Mouse (Mus musculus) kidney, adult 2 months (tissue): ENCODE results near the gene Cox5b. TPM values are rescaled to one million over a fixed set of nuclear protein-coding genes. Genes with fewer than 3 reads are reported as not detected.

Experiments used
- DNase-seq: peaks from one replicate; pipeline ENCODE4 v3.0.0; 2021
- H3K27ac ChIP-seq: fragments of 200-500 bp; 2 replicates; pipeline ENCODE4 v1.5.1; 2012; ENCODE audit warnings: low read depth, low read length, control low read depth, inconsistent platforms; ENCODE audit not compliant: insufficient read depth
- H3K27me3 ChIP-seq: fragments of 200-500 bp; replicated peaks from 2 replicates; pipeline ENCODE4 v1.6.1; 2012; ENCODE audit warnings: mild to moderate bottlenecking, moderate library complexity, low read length, inconsistent platforms; ENCODE audit not compliant: control insufficient read depth, insufficient read depth
- H3K36me3 ChIP-seq: fragments of 200-500 bp; 2 replicates; pipeline ENCODE4 v1.6.1; 2012; ENCODE audit warnings: mild to moderate bottlenecking, moderate library complexity, low read length, inconsistent platforms; ENCODE audit not compliant: control insufficient read depth, insufficient read depth
- H3K4me1 ChIP-seq: fragments of 200-500 bp; 2 replicates; pipeline ENCODE4 v1.6.1; 2011; ENCODE audit warnings: low read length; ENCODE audit not compliant: control insufficient read depth, insufficient read depth
- H3K4me3 ChIP-seq: fragments of 200-500 bp; 2 replicates; pipeline ENCODE4 v1.5.1; 2011; ENCODE audit warnings: mild to moderate bottlenecking, low read depth, low read length, control low read depth; ENCODE audit not compliant: insufficient read depth
- CTCF ChIP-seq: fragments of 200-500 bp; conservative IDR thresholded peaks from 2 replicates; pipeline ENCODE4 v1.5.1; 2011; ENCODE audit warnings: low read depth, mild to moderate bottlenecking, control low read depth, low read length, moderate library complexity, mixed read lengths; ENCODE audit not compliant: insufficient read depth, insufficient read length
- POLR2A ChIP-seq: fragments of 200-500 bp; IDR thresholded peaks from one replicate; pipeline ENCODE4 v1.6.1; 2011; ENCODE audit warnings: low read depth, low read length, control low read depth
- WGBS: fragments of 180-500 bp; shearing (Covaris S2); methylation state at CpG from one replicate; pipeline ENCODE4 v1.1.7; 2018; 5-methylcytosine and 5-hydroxymethylcytosine counted together
- polyA plus RNA-seq: library from polyadenylated mRNA; depleted of rRNA; stranded (reverse); fragments of >200 nt; gene quantifications from 2 replicates; pipeline ENCODE4 v1.2.3, GENCODE M21; 2012; rRNA removed

Cox5b gene
- polyA plus RNA-seq: 1,291 and 1,565 TPM in 2 replicates

- Histone ChIP-seq H3K4me3 (peak within 1 kb of the TSS; percentile 88), H3K27me3 (no peaks in the 10 kb centered on the region), H3K36me3 (no peaks in the 10 kb centered on the region), H3K27ac (peak within 1 kb of the TSS; percentile 92), H3K4me1 (peaks cover 3% of the 10 kb centered on the region; the same call in 1 of the 2 replicates)
- DNase-seq: peak; percentile 99
- TF ChIP-seq POLR2A: peak; percentile 59
- no peak for TF ChIP-seq CTCF
- under 1% methylated on average over 68 of the region's 68 CpGs for WGBS
These were observed at the start of gene Cox5b for GRCm38 (mm10) chr1:36691271-36692155. Gene Cox5b (plus strand): TSS chr1:36691449.

- Histone ChIP-seq H3K36me3 (no peaks in the 10 kb centered on the region), H3K27ac (no peak overlapping the region), H3K4me3 (no peak overlapping the region), H3K4me1 (no peaks in the 10 kb centered on the region), H3K27me3 (no peaks in the 10 kb centered on the region)
- WGBS: 72% methylated on average over 7 of the region's 7 CpGs
- no peak for TF ChIP-seq CTCF
- TF ChIP-seq POLR2A: no peak
- DNase-seq: no peak
These were observed 47.2 kb upstream of the Cox5b start for GRCm38 (mm10) chr1:36643957-36644614.

GRCm38 (mm10) chr1:36644615-36645007 is 46.6 kb upstream of the Cox5b start:
- WGBS: 86% methylated on average over 9 of the region's 9 CpGs
- Histone ChIP-seq H3K4me3 (no peak overlapping the region), H3K27ac (no peak overlapping the region), H3K36me3 (no peaks in the 10 kb centered on the region), H3K27me3 (no peaks in the 10 kb centered on the region), H3K4me1 (no peaks in the 10 kb centered on the region)
- no peak for DNase-seq
- TF ChIP-seq POLR2A (no peak), CTCF (no peak)

GRCm38 (mm10) chr1:36646285-36646684 is 45.0 kb upstream of the Cox5b start:
- Histone ChIP-seq H3K4me1 (no peaks in the 10 kb centered on the region), H3K27ac (no peak overlapping the region), H3K36me3 (no peaks in the 10 kb centered on the region), H3K4me3 (no peak overlapping the region), H3K27me3 (no peaks in the 10 kb centered on the region)
- 85% methylated on average over 3 of the region's 3 CpGs for WGBS
- no peak for TF ChIP-seq POLR2A
- TF ChIP-seq CTCF: no peak
- DNase-seq: no peak

GRCm38 (mm10) chr1:36647631-36648030 is 43.6 kb upstream of the Cox5b start:
- Histone ChIP-seq H3K4me3 (no peak overlapping the region), H3K4me1 (no peaks in the 10 kb centered on the region), H3K27me3 (no peaks in the 10 kb centered on the region), H3K27ac (no peak overlapping the region), H3K36me3 (no peaks in the 10 kb centered on the region)
- WGBS: 36% methylated on average over 5 of the region's 5 CpGs
- no peak for TF ChIP-seq CTCF
- no peak for TF ChIP-seq POLR2A
- no peak for DNase-seq

- 90% methylated on average over 5 of the region's 5 CpGs for WGBS
- Histone ChIP-seq H3K4me3 (no peak overlapping the region), H3K27me3 (no peaks in the 10 kb centered on the region), H3K27ac (no peak overlapping the region), H3K4me1 (no peaks in the 10 kb centered on the region), H3K36me3 (no peaks in the 10 kb centered on the region)
- no peak for TF ChIP-seq CTCF
- no peak for TF ChIP-seq POLR2A
- no peak for DNase-seq
These were observed 36.2 kb upstream of the Cox5b start for GRCm38 (mm10) chr1:36655039-36655438.

GRCm38 (mm10) chr1:36656233-36656632 is 35.0 kb upstream of the Cox5b start:
- no peaks in the 10 kb centered on the region for H3K27me3 ChIP-seq
- H3K4me3 ChIP-seq: no peak overlapping the region
- no peaks in the 10 kb centered on the region for H3K4me1 ChIP-seq
- H3K36me3 ChIP-seq: no peaks in the 10 kb centered on the region
- no peak overlapping the region for H3K27ac ChIP-seq
- WGBS: 92% methylated on average over 3 of the region's 3 CpGs
- TF ChIP-seq POLR2A (no peak), CTCF (no peak)
- DNase-seq: no peak
